Mouse (Mus musculus): ENCODE results near the gene Gm21764. TPM values are rescaled to one million over a fixed set of nuclear protein-coding genes. Genes with fewer than 3 reads are reported as not detected.
"Not testable (repeated sequence)": the region's sequence is repeated elsewhere in the genome, so short reads cannot be mapped to it uniquely, and the experiment has no call there.

The Gm21764 gene
- not detected in 2 replicates for polyA plus RNA-seq (2016; fragmentation: Nextera tagmentation; extraction: Ambion mirVana)

- H3K4me3 ChIP-seq; H3K36me3 ChIP-seq (replicated peaks); DNase-seq (ENCODE audit: extremely low spot score, low spot score); H3K27me3 ChIP-seq (ENCODE audit: poor library complexity, severe bottlenecking); H3K4me1 ChIP-seq; H3K27ac ChIP-seq; H3K9me3 ChIP-seq: not testable (repeated sequence)
- no CpG with 5 or more reads among the region's 3 CpGs for WGBS
Measured at GRCm38 (mm10) chrY:18061712-18062111, at the start of gene Gm21764. Gm21764 (minus strand) TSS chrY:18061812.

- not testable (repeated sequence) for DNase-seq (ENCODE audit: extremely low spot score, low spot score); H3K9me3 ChIP-seq; H3K36me3 ChIP-seq (replicated peaks); H3K4me1 ChIP-seq; H3K27ac ChIP-seq; H3K4me3 ChIP-seq; H3K27me3 ChIP-seq (ENCODE audit: poor library complexity, severe bottlenecking)
Measured at GRCm38 (mm10) chrY:18088816-18089215, 27.2 kb upstream of the Gm21764 start, which contains the start of gene Ssty1. Ssty1 (plus strand) TSS chrY:18089116.

Other genes with a start within 250 kb of the Gm21764 start
- gene Gm21904, start 215.5 kb downstream of the Gm21764 start, polyA plus RNA-seq (2016; fragmentation: Nextera tagmentation; extraction: Ambion mirVana), result not detected in 2 replicates
- not detected in 2 replicates for gene Gm20772, start 187.1 kb downstream of the Gm21764 start, polyA plus RNA-seq (2016; fragmentation: Nextera tagmentation; extraction: Ambion mirVana)
- not detected in 2 replicates for gene Gm20831, start 187.1 kb downstream of the Gm21764 start, polyA plus RNA-seq (2016; fragmentation: Nextera tagmentation; extraction: Ambion mirVana)
- gene Srsy, start 124.5 kb downstream of the Gm21764 start, polyA plus RNA-seq (2016; fragmentation: Nextera tagmentation; extraction: Ambion mirVana), result not detected in 2 replicates
- gene Ssty1, start 27.3 kb upstream of the Gm21764 start, polyA plus RNA-seq (2016; fragmentation: Nextera tagmentation; extraction: Ambion mirVana), result not detected in 2 replicates